13 mouse cellular contexts compared by ENCODE assay signal in genomic region chr13:99237122-99237521, GRCm38 (mm10). TPM values are rescaled to one million over a fixed set of nuclear protein-coding genes. Genes with fewer than 3 reads are reported as not detected.
DNase-seq lines count a peak whose midpoint lies in the region; ATAC-seq lines count a peak whose summit lies in the region.
"Had no signal": no experiment of that assay in that cellular context is flagged by ENCODE, and none has a peak within 500 bp of the region (broad histone marks: within the 10 kb centered on the region; RNA-seq: fewer than 3 reads in every experiment).

No protein-coding gene starts in this region.

- no peaks in the 10 kb centered on the region for H3K36me3 ChIP-seq in heart, embryonic 10.5 days
- H3K36me3 ChIP-seq in midbrain, embryonic 11.5 days (ENCODE audit: control insufficient read depth, insufficient read depth, low read length) = no peaks in the 10 kb centered on the region
- no peaks in the 10 kb centered on the region for H3K36me3 ChIP-seq in midbrain, embryonic 13.5 days
- H3K36me3 ChIP-seq in limb, embryonic 10.5 days = no peaks in the 10 kb centered on the region
- H3K36me3 ChIP-seq: hindbrain, embryonic 15.5 days had no signal

- peak overlapping the region; percentile 89 for H3K27ac ChIP-seq in heart, embryonic 10.5 days
- no peak overlapping the region for H3K27ac ChIP-seq in midbrain, embryonic 11.5 days (ENCODE audit: low read depth, low read length)
- no peak overlapping the region for H3K27ac ChIP-seq in midbrain, embryonic 13.5 days
- 0 out of 2 replicates have a peak overlapping the region, but pooled peaks have one; percentile 61 for H3K27ac ChIP-seq in limb, embryonic 10.5 days

- ATAC-seq in midbrain, embryonic 11.5 days (ENCODE audit: low FRiP score) = no peak
- no peak for ATAC-seq in midbrain, embryonic 13.5 days
- ATAC-seq: Patski had no signal

- H3K9me3 ChIP-seq in heart, embryonic 10.5 days = no peaks in the 10 kb centered on the region
- H3K9me3 ChIP-seq in midbrain, embryonic 11.5 days (ENCODE audit: control insufficient read depth, low read length) = no peaks in the 10 kb centered on the region
- no peaks in the 10 kb centered on the region for H3K9me3 ChIP-seq in midbrain, embryonic 13.5 days
- no peaks in the 10 kb centered on the region for H3K9me3 ChIP-seq in limb, embryonic 10.5 days (replicated peaks)
- H3K9me3 ChIP-seq: hindbrain, embryonic 15.5 days had no signal

- H3K4me2 ChIP-seq in midbrain, embryonic 11.5 days = no peak overlapping the region
- no peak overlapping the region for H3K4me2 ChIP-seq in midbrain, embryonic 13.5 days (replicated peaks)
- H3K4me2 ChIP-seq: hindbrain, embryonic 15.5 days had no signal

- H3K27me3 ChIP-seq in heart, embryonic 10.5 days (ENCODE audit: insufficient read depth, poor library complexity, severe bottlenecking) = no peaks in the 10 kb centered on the region
- no peaks in the 10 kb centered on the region for H3K27me3 ChIP-seq in midbrain, embryonic 11.5 days (ENCODE audit: control insufficient read depth, insufficient read depth, low read length)
- H3K27me3 ChIP-seq in midbrain, embryonic 13.5 days = no peaks in the 10 kb centered on the region
- H3K27me3 ChIP-seq in limb, embryonic 10.5 days (ENCODE audit: low read depth, poor library complexity, severe bottlenecking) = no peaks in the 10 kb centered on the region
- H3K27me3 ChIP-seq: hindbrain, embryonic 15.5 days; Patski had no signal

- no peak for DNase-seq in heart, embryonic 10.5 days (ENCODE audit: low spot score)
- DNase-seq in heart, postnatal 4 days = no peak
- DNase-seq in midbrain, embryonic 11.5 days (ENCODE audit: low spot score, missing footprints) = peak; percentile 53
- DNase-seq in limb, embryonic 10.5 days (ENCODE audit: low spot score) = no peak
- DNase-seq in spleen, adult 12 weeks (ENCODE audit: low spot score) = no peak
- no peak for DNase-seq in urinary bladder, postnatal 4 days (ENCODE audit: low spot score in 2 of 2)
- no peak for DNase-seq in layer of hippocampus, adult 9-11 months
- DNase-seq: adrenal gland, postnatal 10 days; cerebellum, adult 11 months had no signal

- 57% methylated on average over 5 of the region's 5 CpGs for WGBS in heart, embryonic 10.5 days
- 86% methylated on average over 5 of the region's 5 CpGs for WGBS in midbrain, embryonic 11.5 days
- whole genome bisulfite sequencing in midbrain, embryonic 13.5 days = 89% methylated on average over 5 of the region's 5 CpGs
- 86% methylated on average over 5 of the region's 5 CpGs for WGBS in limb, embryonic 10.5 days

- H3K4me3 ChIP-seq in heart, embryonic 10.5 days = no peak overlapping the region
- no peak overlapping the region for H3K4me3 ChIP-seq in midbrain, embryonic 11.5 days (ENCODE audit: low read depth, low read length)
- H3K4me3 ChIP-seq in midbrain, embryonic 13.5 days (replicated peaks) = no peak overlapping the region
- no peak overlapping the region for H3K4me3 ChIP-seq in limb, embryonic 10.5 days
- H3K4me3 ChIP-seq: hindbrain, embryonic 15.5 days had no signal

- peaks cover 48% of the 10 kb centered on the region for H3K4me1 ChIP-seq in heart, embryonic 10.5 days
- peaks cover 12% of the 10 kb centered on the region for H3K4me1 ChIP-seq in midbrain, embryonic 11.5 days (ENCODE audit: control insufficient read depth, insufficient read depth, low read length)
- H3K4me1 ChIP-seq in midbrain, embryonic 13.5 days (replicated peaks) = peaks cover 19% of the 10 kb centered on the region
- H3K4me1 ChIP-seq in limb, embryonic 10.5 days = peaks cover 47% of the 10 kb centered on the region

- H3K9ac ChIP-seq in midbrain, embryonic 11.5 days (ENCODE audit: low read length) = no peak overlapping the region
- H3K9ac ChIP-seq in midbrain, embryonic 13.5 days (replicated peaks) = no peak overlapping the region
- H3K9ac ChIP-seq: hindbrain, embryonic 15.5 days had no signal

RNA-seq across cellular contexts. Expression of gene Zfp366, which starts 52.5 kb away (rescaled TPM):
- 0.10 and 0.14 TPM in 2 replicates for polyA plus RNA-seq in heart, embryonic 10.5 days (2016; fragmentation: Nextera tagmentation; extraction: Ambion mirVana)
- total RNA-seq in heart, postnatal 4 days (2021) = 10 to 100 TPM in 1 of 2 experiments, 1 to 10 TPM in 1; 7.2 to 10.1 TPM
- polyA plus RNA-seq in midbrain, embryonic 11.5 days (2014; fragmentation: Nextera tagmentation; extraction: Ambion mirVana) = 0.75 and 0.87 TPM in 2 replicates
- polyA plus RNA-seq in midbrain, embryonic 13.5 days (2015; fragmentation: Nextera tagmentation; extraction: Ambion mirVana) = 0.54 and 0.62 TPM in 2 replicates
- polyA plus RNA-seq in limb, embryonic 10.5 days (2016; fragmentation: Nextera tagmentation; extraction: Ambion mirVana) = 0.36 and 0.50 TPM in 2 replicates
- polyA plus RNA-seq: C2C12 had no signal

Comparison
In these comparisons a context has a peak if more than half of its experiments do, and no peak if none do; other contexts are left out.
1. H3K27ac ChIP-seq: peak in heart, embryonic 10.5 days (single experiment) and limb, embryonic 10.5 days (single experiment); none in midbrain, embryonic 11.5 days (single experiment) and midbrain, embryonic 13.5 days (single experiment).